Mouse (Mus musculus) urinary bladder, adult 2 months (tissue): ENCODE data around the gene Slc48a1. TPM values are rescaled to one million over a fixed set of nuclear protein-coding genes. Genes with fewer than 3 reads are reported as not detected.

ENCODE experiments used
- DNase-seq: peaks from one replicate; pipeline ENCODE4 v3.0.0; 2022; ENCODE audit warnings: low spot score
- polyA plus RNA-seq: library from polyadenylated mRNA; depleted of rRNA; stranded (reverse); fragments of >200 nt; gene quantifications from 2 replicates; pipeline ENCODE4 v1.2.3, GENCODE M21; 2012

Gene Slc48a1
- polyA plus RNA-seq, 1 experiment, result 72.4 TPM

DNA sequence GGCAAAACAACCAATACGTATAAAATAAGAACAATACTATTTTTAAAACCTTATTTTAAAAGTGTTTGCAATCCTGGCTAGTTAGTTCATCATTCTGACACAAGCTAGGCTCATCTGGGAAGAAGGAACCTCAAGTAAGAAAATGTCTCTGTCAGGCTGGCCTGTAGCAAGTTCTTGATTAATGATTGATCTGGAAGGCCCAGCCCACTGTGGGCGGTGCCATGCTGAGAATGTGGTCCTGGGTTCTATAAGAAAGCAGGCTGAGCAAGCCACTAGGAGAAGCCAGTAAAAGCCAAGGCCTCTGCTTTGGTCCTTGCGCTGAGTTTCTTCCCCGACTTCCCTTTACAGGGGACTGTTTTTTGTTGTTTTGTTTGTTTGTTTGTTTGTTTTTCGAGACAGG is 25.8 kb upstream of the Slc48a1 start:
- no peak for DNase-seq

DNA sequence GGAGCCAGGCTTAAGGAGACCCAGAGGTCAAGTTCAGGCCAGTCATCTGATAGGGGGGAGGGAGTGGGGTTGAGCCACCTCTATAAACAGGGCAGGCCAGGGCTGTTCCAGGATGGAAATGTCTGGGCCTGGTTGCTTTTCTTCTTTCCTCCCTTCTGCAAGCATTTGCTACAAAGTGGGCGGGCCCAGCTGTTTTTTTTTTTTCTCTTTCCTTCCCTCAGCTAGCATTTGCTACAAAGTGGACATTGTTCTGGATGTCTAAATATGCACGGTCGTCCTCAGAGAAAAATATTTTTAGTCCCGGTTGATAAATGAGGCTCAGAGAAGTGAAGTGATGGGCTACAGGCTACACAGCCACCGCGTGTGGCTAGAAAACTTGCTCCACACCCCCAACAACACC is 23.8 kb upstream of the Slc48a1 start:
- DNase-seq, result no peak

DNA sequence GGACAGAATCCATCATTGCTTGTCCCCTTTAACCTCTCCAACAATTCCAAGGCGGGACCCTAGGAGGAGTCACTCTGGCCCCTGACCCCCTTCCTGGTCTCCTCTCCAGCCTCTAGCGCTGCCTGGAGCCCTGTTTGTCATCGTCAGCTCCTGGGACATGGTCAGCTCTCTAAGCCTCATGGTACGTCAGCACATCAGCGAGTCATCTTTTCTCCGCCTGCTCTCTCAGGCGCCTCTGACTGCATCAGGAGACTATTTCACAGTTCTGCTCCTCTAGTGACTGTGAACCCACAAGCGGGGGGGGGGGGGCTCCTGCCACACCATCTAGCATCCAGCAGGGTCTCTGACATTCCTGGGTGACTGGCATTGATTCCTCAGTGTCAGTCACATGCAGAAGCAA is 23.0 kb upstream of the Slc48a1 start:
- no peak for DNase-seq

DNA sequence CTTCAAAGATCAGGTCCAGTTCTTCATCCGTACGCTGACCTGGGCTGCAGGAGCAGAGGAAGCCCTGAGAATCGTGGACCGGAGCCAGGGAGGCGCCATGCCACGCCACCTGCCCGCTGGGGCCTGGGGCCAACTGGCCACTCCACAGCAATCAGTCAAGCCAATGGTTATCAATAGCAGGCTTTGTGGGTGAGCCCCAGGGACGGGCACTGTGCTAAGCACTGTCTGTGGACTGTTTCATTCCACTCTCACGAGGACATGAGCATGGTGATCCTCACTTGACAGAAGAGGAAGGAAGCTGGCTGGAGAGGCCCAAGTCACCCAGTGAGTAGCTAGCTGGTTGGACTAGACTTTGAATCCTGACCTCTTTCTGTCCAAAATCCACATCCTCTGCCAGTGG is 18.3 kb upstream of the Slc48a1 start:
- DNase-seq, result no peak

DNA sequence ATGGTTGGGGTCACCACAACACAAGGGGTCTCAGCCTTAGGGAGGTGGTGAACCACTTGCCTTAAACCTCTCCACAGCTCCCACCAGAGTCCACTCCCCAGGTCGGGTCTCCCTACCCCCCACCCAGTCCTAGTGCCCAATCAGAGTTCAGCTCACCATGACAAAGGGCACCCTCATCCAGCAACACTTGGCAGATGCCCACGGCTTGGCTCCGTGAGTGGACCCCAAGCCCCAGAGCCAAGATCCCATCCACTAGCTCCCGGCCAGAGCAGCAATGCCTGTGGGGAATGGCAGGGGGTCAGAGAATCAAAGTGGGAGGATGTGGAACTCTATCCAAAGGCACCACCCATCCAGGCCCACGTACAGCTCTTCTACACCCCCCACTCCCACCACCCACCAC is 17.4 kb upstream of the Slc48a1 start:
- DNase-seq, result no peak

DNA sequence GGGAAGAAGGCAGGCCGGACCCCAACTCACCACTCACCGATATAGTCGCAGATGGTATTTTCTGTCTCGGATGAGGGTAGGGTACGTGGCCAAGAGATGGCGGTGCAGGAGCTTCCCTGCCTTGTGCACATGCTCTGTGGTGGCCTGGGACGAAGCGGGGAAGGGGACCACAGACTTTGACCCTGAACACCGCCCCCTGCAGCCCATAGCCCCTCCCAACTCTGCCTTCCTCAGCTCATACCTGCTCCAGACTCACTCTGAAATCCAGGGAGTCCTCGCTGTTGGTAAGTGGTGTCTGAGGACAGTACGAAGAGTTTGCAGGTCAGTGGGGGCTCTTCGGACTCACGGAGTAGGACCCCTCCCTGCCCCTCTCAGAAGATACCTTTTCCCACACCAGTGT is 16.9 kb upstream of the Slc48a1 start:
- no peak for DNase-seq

DNA sequence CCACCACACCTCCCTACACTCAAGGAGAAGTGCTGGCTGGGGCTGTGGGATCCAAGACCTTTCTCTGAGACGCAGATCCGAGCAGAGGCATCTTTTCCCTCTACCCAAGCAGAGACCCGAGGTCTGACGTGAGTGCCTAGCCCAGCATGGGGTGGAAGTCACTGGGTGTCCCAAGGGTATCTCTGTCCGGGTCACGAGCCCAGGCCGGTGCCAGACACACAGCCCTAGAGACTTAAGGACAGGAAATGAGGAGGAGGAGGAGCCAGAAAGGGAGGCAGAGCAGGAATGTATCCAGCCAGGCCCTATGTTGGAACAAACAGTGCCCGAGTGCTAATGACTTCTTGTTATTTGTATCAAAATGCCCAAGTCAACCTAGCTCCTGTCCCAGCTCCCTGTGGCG is 15.6 kb upstream of the Slc48a1 start:
- DNase-seq, result no peak

DNA sequence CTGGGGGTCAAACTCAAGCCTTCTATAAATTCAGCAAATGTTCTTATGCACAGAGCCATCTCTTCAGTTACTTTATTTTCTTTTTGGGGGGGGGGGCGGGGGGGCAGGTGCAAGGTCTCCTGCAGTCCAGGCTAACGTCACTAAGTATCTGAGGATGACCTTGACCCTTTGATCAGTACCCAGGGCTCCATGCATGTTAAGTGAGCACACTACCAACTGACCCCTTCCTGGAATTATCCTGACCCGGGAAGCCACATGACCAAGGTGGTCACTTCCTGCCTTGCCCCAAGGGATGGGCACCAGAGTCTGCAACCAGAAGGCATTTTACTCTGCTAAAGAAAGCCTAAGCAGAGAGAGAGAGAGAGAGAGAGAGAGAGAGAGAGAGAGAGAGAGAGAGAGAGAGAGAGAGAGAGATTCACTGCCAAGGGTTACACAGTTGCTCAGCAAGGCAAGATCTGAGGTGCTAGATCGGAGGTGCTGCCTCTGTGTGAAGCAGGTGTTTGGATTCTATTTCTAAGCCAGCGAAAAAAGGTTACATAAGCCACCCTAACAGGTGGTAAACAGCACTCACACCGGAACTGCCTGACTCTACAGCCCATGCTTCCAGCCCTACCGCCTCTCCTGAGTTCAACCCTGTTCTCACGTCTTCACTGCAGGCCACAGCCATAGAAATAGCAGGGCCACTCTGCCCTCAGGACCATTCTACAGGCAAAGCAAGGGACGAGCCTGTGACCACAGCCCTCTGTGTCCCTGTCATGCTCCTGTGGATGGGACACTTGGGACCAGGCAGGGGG is 14.9 kb upstream of the Slc48a1 start:
- DNase-seq, result no peak

DNA sequence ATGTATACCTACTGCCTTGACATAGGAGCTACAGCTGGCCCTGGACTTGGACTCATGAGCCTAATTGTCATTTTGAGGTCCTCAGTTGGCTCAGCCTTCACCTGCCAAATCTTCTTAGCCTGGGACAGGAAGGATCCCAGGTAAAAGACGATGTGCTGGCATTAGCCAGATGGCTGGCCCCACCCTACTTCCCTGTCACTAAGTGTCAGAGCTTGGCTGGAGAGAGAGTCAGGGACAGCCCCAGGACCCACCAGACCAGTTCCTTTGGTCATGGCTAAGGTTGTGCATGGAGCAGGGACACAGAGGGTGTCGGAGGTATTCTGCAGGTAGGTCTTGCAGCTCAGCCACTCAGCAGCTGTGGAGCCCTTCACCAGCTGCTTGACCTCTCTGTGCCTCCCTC is 13.8 kb upstream of the Slc48a1 start:
- DNase-seq, result no peak

DNA sequence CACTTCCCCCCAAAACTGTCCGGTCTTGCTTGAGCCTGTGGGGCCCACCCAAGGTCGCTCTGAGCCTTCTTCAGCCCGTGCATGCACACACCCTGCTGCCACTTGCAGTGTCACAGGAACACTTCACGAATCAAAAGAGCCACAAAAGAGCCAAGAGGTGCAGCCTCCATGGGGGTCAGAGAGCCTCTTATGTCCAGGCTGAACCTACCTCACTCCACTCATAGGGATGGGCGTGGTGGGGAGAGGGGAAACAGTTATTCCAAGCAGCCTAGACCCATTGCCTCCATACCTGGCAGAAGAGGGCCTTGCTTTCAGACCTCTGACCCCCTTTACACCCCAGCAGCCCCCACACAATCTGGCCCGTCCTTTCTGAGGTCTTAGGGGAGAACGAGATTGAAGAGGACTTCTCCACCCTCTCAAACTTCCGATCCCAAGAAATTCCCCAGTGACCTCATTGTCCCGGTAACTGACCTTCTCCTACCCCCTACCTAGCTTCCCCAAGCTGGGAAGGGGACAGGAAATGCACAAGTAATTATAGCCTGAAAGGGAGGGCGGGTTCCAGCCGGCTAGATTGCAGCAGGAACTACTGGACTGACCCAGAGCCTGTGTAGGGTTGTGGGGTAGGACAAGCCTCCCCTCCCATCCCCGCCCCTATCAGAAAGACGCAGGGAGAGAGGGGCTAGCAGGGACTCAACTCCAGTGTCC is 13.1 kb upstream of the Slc48a1 start:
- no peak for DNase-seq

DNA sequence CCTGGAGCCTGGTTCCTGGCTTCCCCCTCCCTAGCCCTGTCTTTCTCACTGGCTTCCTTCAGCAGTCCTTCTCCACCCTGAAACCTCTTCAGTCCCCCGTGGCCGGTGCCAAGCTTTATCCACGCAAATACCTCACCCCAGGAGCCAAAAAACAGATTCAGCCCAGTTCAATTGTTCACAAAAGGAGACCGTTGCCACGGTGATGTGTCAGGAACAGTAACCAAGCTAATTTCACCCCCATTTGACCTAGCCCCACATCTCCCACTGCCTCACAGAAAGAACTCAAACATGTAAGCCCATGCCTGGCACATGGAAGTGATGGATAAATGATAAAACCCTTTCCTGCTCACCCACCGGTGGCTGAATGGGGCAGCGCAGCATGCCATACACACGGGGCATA is 12.1 kb upstream of the Slc48a1 start:
- DNase-seq, result no peak

DNA sequence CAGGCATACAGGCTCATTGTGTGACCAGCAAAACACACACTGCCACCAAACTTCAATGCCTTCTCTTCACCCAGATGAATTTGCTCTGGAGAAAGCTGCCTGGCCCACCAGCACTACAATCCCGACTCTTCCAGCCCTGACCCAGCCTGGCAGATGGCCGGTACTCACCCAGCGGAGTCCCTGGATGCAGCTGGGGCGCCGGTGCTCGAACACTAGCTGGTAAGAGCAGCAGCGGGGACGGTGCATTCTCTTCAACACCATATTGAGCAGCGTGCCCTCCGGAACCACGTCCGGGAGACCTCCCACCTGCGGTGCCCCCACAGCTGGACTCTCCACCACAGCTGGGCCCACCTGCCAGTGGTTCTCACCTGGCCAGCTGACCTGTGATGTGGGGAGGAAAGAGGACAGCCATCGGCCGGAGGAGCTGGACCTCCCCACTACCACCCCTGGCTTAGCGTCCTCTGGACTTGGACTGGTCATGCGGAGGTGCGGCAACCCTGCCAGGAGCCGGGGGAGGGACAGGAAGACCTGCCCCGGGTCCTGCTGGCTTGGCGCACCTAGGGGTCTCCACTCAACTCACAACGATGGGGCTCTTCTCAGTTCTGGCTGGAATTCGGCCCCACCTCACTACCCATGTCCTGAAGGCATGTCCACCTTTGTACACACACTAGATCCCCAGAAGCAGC is 11.6 kb upstream of the Slc48a1 start:
- no peak for DNase-seq

DNA sequence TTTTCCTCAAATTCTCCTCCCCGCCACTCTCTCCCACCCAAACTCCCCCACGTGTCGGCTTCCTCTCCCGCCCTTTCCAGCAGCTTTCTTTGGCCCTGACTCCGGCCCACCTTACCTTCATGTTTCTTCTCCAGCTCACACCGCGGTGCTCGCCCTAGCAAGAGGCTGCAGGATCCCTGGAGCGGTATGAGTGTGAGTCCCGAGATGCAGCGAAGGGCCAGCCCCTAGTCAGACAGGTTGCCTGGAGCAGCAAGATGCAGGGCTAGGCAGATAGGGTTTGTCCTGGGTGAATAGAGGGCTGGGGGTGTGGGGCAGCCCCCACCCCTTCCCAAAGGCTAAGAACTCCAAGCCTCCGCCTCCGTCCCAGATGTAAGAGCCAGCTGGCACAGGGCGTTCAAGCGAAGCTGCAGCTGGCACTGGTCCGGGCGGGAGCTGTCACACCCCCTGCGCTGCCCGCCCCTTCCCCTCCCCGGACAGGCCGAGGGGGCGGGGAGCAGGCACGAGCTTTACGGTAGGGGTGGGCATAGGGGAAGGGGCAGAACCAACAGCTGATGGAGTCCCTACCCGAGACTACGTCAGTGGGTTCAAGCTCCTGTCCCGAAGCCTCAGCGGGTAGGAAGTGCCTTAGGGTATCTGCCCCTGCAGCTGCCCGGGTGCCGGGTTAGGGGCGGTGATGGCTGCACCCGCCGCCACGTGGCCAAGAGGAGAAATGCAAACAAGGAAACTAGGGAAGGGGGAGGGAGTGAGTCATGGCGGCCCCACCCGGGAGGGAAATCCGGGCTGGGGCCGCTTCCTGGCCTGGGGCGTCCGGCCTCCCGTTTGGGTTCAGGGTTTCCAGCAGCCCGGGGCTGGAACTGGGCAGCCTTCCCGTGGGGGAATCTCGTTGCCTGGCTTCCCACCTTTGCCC is 10.8 kb upstream of the Slc48a1 start, which contains the start of gene Rapgef3:
Gene Rapgef3 (minus strand): TSS at position 693 of the 907 bp plus-strand sequence.
- DNase-seq, result peak; percentile 65

DNA sequence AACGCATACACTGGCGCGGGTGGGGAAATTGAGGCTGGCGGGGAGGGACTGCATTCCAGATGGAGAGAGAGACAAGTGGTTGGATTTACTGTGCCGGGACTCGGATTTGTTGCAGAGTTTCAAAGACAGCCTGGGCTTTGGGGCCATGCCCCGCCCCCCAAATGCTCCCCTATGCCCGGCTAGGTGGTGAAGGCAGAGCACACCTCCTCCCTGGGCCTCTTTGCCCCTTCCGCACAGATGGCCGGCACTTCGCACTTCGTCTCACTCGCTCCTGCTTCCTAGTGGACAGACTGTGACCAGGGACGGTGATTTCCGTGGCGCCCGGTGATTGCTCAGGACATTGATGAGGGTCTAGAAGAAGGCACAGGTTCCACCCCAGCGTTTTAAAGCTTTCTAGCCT is 10.1 kb upstream of the Slc48a1 start:
- DNase-seq, result no peak

DNA sequence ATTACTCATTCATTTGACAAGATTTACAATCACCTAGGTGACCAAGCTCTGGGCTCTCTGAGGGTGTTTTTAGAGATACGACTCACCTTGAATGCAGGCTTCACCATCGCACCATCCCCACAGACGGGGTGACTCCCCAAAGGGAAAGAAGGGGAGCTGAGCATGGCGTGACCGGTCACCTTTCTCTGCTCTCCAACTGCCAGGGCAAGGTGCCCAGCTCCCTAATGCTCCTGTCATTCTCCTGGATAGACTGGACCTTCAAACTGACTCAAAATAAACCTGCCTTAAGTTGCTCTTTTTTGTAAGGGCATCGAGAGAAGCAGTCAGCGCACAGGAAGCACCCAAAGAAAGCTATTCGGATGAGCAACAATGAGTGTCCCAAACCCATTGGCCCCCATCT is 8.0 kb upstream of the Slc48a1 start:
- DNase-seq, result no peak

DNA sequence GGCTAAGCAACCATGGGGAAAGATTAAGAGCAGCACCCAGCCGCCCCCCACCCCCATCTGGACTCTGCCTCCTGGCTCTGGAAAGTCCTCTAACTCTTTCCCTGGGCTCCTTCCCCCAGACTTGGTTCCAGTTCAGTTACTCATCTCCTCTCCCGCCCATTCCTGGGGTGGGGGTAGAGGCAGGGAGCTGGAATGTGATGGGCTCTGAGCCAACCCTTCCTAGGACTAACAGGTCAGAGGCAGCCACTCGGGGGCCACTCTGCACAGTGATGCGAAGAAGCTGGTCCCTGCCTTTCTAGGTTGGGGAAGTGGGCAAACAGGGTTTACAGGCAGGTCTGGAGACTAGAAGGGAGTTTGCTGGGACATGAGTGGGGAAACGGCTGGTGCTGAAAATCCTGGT is 5.2 kb upstream of the Slc48a1 start:
- no peak for DNase-seq

DNA sequence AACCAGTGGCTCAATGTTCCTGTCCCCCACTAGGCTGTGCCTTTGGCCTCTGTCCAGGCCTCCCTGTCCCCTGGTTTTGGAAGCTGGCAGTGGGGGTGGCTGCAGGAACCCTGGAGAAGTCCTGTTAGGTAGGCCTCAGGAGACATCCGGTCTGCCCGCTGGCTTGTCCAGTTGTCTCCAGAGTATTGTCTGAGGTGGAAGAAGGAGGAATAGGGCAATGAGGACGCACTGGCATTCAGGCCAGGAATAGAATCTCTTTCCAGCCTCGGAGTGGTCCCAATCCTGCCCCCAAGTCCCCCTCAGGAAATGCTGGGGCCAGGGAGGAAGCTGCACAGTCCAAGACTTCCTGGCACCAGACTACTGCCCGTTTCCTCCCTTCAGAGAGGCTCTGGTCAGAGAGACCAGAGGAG is 4.4 kb upstream of the Slc48a1 start:
- DNase-seq, result no peak

DNA sequence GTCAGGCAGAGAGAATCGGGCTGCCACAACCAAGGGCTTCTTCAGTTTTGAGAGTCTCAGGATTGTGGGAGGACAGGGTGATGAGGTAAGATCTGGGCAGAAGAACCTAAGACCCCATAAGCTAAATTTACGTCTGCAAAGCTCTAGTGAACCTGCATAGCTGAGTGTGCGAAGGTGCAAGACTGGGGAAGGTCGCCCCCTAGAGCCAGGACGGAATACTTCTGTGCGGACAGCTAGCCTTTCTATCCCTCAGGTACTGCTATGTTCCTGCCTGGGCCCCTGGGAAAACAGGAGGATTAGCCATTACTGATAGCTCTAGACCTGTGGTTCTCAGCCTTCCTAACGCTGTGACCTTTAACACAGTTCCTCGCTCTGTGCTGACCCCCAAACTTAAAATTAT is 1.8 kb upstream of the Slc48a1 start:
- no peak for DNase-seq

DNA sequence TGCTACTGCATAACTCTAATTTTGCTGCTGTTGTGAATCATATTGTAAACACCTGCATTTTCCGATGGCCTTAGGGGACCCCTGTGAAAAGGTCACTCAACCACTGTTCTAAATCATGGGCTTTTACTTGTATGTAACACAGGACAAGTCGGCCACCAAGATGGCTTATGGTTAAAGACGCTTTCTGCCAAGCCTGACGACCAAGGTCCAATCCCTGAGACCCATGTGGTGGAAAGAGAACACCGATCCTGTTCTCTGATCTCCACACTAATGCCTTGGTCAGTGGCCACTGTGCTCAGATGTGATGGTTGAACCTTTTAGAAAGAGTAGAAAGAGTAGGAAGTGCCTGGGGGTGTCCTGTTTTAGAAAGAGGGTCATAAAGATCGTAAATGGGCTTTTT is 1.4 kb upstream of the Slc48a1 start:
- DNase-seq, result no peak

DNA sequence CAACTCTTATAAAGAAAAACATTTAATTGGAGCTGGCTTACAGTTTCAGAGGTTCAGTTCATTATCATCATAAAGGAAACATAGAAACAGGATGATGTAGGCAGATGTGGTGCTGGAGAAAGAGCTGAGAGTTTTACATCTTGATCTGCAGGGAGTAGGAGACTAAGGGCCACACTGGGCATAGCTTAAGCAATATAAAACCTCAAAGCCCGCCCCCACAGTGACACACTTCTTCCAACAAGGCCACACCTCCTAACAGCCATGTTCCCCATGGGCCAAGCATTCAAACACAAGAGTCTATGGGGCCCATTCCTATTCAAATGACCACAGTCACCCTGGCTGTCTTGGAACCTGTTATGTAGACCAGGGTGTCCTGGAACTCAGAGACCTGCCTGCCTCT is 1.3 kb downstream of the Slc48a1 start:
- no peak for DNase-seq

DNA sequence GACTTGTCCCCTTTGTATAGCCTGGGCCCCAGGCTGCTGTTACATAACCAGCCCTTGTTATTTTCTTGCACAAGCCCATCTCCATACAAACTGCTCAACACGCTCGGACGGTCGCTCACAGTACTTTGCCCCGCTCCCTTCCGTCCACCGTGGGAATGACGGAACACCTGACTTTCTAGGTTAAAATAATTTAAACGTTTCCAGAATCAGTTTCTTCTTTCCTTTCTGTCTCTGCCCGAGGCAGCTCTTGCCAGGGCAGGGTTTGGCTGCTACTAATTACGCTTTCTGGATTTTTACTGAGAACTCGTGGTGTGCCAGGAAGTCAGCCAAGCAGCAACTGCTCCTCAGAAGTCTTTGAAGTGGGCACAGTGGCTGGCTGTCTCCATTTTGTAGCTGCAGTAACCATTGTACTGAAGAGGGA is 2.3 kb downstream of the Slc48a1 start:
- no peak for DNase-seq
